Mouse (Mus musculus) intestine, postnatal 0 days (tissue): ENCODE measurements around the gene Catsper3. TPM values are rescaled to one million over a fixed set of nuclear protein-coding genes. Genes with fewer than 3 reads are reported as not detected.

Experiments
- ATAC-seq: fragments of 200-750 bp; cut with Nextera tagmentation; 2 replicates; pipeline ENCODE4 v1.8.0; 2017; ENCODE audit warnings: mild to moderate bottlenecking, moderate TSS enrichment, moderate library complexity
- H3K27ac ChIP-seq: fragments of 300-500 bp; sonication (generic); 2 replicates; pipeline ENCODE4 v1.5.1; 2014; ENCODE audit warnings: mild to moderate bottlenecking, low read depth, low read length, moderate library complexity
- H3K27me3 ChIP-seq: fragments of 300-500 bp; sonication (generic); replicated peaks from 2 replicates; pipeline ENCODE4 v1.6.1; 2014; ENCODE audit warnings: low read length, mixed read lengths; ENCODE audit not compliant: control insufficient read depth, insufficient read depth
- H3K36me3 ChIP-seq: fragments of 300-500 bp; sonication (generic); 2 replicates; pipeline ENCODE4 v1.6.1; 2014; ENCODE audit warnings: mild to moderate bottlenecking, moderate library complexity; ENCODE audit not compliant: control insufficient read depth, insufficient read depth
- H3K4me1 ChIP-seq: fragments of 300-500 bp; sonication (generic); replicated peaks from 2 replicates; pipeline ENCODE4 v1.6.1; 2014; ENCODE audit warnings: antibody characterized with exemption, low read length, mixed read lengths; ENCODE audit not compliant: control insufficient read depth, insufficient read depth
- H3K4me2 ChIP-seq: fragments of 300-500 bp; sonication (generic); replicated peaks from 2 replicates; pipeline ENCODE4 v1.6.1; 2014; ENCODE audit warnings: low read depth, mild to moderate bottlenecking, moderate library complexity
- H3K4me3 ChIP-seq: fragments of 300-500 bp; sonication (generic); 2 replicates; pipeline ENCODE4 v1.5.1; 2014; ENCODE audit warnings: low read depth, low read length
- H3K9ac ChIP-seq: fragments of 300-500 bp; sonication (generic); 2 replicates; pipeline ENCODE4 v1.6.1; 2014; ENCODE audit warnings: mild to moderate bottlenecking, low read depth, low read length
- H3K9me3 ChIP-seq: fragments of 300-500 bp; sonication (generic); 2 replicates; pipeline ENCODE4 v1.6.1; 2016; ENCODE audit warnings: mixed run types; ENCODE audit not compliant: control insufficient read depth
- CTCF ChIP-seq: sonication (generic); IDR thresholded peaks from 2 replicates; pipeline ENCODE4 v1.5.1; 2016; ENCODE audit warnings: low read depth, mild to moderate bottlenecking, control low read depth, antibody characterized with exemption, moderate library complexity
- WGBS: fragments of 180-500 bp; shearing (Covaris S2); extraction: QIAGEN DNeasy Blood & Tissue Kit; methylation state at CpG from one replicate; pipeline ENCODE4 v1.1.7; 2014; 5-methylcytosine and 5-hydroxymethylcytosine counted together
- polyA plus RNA-seq: library from polyadenylated mRNA; unstranded; fragments of >200 nt; fragmentation: Nextera tagmentation; extraction: Ambion mirVana; gene quantifications from 2 replicates; pipeline ENCODE4 v1.2.1, GENCODE M21; 2015

Gene Catsper3
- polyA plus RNA-seq, 1 experiment from 2014 or later: 0.14 TPM

- no peaks in the 10 kb centered on the region for H3K36me3 ChIP-seq
- H3K9me3 ChIP-seq: no peaks in the 10 kb centered on the region
- no peak overlapping the region for H3K27ac ChIP-seq
- H3K4me3 ChIP-seq: peak overlapping the region; percentile 29; the same call in 1 of the 2 replicates
- no peaks in the 10 kb centered on the region for H3K4me1 ChIP-seq
- 31% methylated on average over 32 of the region's 32 CpGs for WGBS
- no peak overlapping the region for H3K9ac ChIP-seq
- no peak for TF ChIP-seq CTCF
- H3K27me3 ChIP-seq: peaks cover 48% of the 10 kb centered on the region
- H3K4me2 ChIP-seq: peak overlapping the region; percentile 61
- ATAC-seq: no peak
These were observed 40.9 kb downstream of the Catsper3 start for GRCm38 (mm10) chr13:55825245-55825681.

GRCm38 (mm10) chr13:55826008-55826671 lies 41.8 kb downstream of the Catsper3 start:
- WGBS: 17% methylated on average over 56 of the region's 56 CpGs
- Histone ChIP-seq H3K4me3 (peak overlapping the region; percentile 29), H3K27ac (no peak overlapping the region), H3K9ac (peak overlapping the region; percentile 34; the same call in 1 of the 2 replicates), H3K27me3 (peaks cover 55% of the 10 kb centered on the region), H3K4me1 (no peaks in the 10 kb centered on the region), H3K36me3 (no peaks in the 10 kb centered on the region), H3K4me2 (peak overlapping the region; percentile 61), H3K9me3 (no peaks in the 10 kb centered on the region)
- no peak for TF ChIP-seq CTCF
- no peak for ATAC-seq

- peak overlapping the region; percentile 34; the same call in 1 of the 2 replicates for H3K9ac ChIP-seq
- H3K4me1 ChIP-seq: no peaks in the 10 kb centered on the region
- peak overlapping the region; percentile 59 for H3K4me3 ChIP-seq
- 0 out of 2 replicates have a peak overlapping the region, but pooled peaks have one; percentile 17 for H3K27ac ChIP-seq
- H3K9me3 ChIP-seq: no peaks in the 10 kb centered on the region
- H3K36me3 ChIP-seq: no peaks in the 10 kb centered on the region
- peaks cover 54% of the 10 kb centered on the region for H3K27me3 ChIP-seq
- H3K4me2 ChIP-seq: peak overlapping the region; percentile 89
- no peak for TF ChIP-seq CTCF
- WGBS: 23% methylated on average over 13 of the region's 13 CpGs
- no peak for ATAC-seq
These were observed 42.7 kb downstream of the Catsper3 start for GRCm38 (mm10) chr13:55826796-55827678.

- no peaks in the 10 kb centered on the region for H3K36me3 ChIP-seq
- peak overlapping the region; percentile 59 for H3K4me3 ChIP-seq
- WGBS: 6% methylated on average over 6 of the region's 6 CpGs
- no peaks in the 10 kb centered on the region for H3K9me3 ChIP-seq
- ATAC-seq: 0 out of 2 replicates have a peak, but pooled peaks have one; percentile 39
- peak overlapping the region; percentile 89 for H3K4me2 ChIP-seq
- peaks cover 61% of the 10 kb centered on the region for H3K27me3 ChIP-seq
- 0 out of 2 replicates have a peak overlapping the region, but pooled peaks have one; percentile 17 for H3K27ac ChIP-seq
- no peaks in the 10 kb centered on the region for H3K4me1 ChIP-seq
- TF ChIP-seq CTCF: no peak
- peak overlapping the region; percentile 49; the same call in 1 of the 2 replicates for H3K9ac ChIP-seq
These were observed 43.3 kb downstream of the Catsper3 start for GRCm38 (mm10) chr13:55827679-55828140.

- 3% methylated on average over 49 of the region's 50 CpGs for WGBS
- Histone ChIP-seq H3K36me3 (no peaks in the 10 kb centered on the region), H3K9ac (peak overlapping the region; percentile 49), H3K4me1 (no peaks in the 10 kb centered on the region), H3K9me3 (no peaks in the 10 kb centered on the region), H3K27me3 (peaks cover 68% of the 10 kb centered on the region), H3K4me2 (peak overlapping the region; percentile 89), H3K27ac (no peak overlapping the region), H3K4me3 (peak overlapping the region; percentile 59)
- no peak for TF ChIP-seq CTCF
- no peak; the same call in 1 of the 2 replicates for ATAC-seq
These were observed 44.0 kb downstream of the Catsper3 start for GRCm38 (mm10) chr13:55828141-55829017.
